ENCODE assay signal across 8 mouse cellular contexts in genomic region chr7:121391225-121391983, GRCm38 (mm10). TPM values are rescaled to one million over a fixed set of nuclear protein-coding genes. Genes with fewer than 3 reads are reported as not detected.
DNase-seq lines count a peak whose midpoint lies in the region; ATAC-seq and TF ChIP-seq lines count a peak whose summit lies in the region.

Hs3st2 (plus strand) TSS chr7:121391859.

- H3K4me1 ChIP-seq in liver, embryonic 14.5 days (replicated peaks; ENCODE audit: control insufficient read depth in 2 of 2, insufficient read depth in 2 of 2, low read length in 1 of 2) = no peaks in the 10 kb centered on the region

- ATAC-seq in liver, embryonic 14.5 days (ENCODE audit: insufficient read depth) = no peak
- no peak for ATAC-seq in activated CD4-positive, CD25-positive, alpha-beta regulatory T cell, adult 4 months

- no peak within 1 kb of the TSS for H3K4me3 ChIP-seq in liver, embryonic 14.5 days (ENCODE audit: insufficient read depth in 1 of 2, low read depth in 2 of 2, low read length in 2 of 2)

- H3K4me2 ChIP-seq in liver, embryonic 14.5 days (ENCODE audit: low read depth) = no peak within 1 kb of the TSS

- DNase-seq in left cerebral cortex, adult 18-20 months (ENCODE audit: low spot score in 2 of 2) = peak; percentile 66 to 74
- no peak for DNase-seq in left cerebral cortex, adult 11 months (ENCODE audit: low spot score)
- DNase-seq in c-Kit-positive CD71-positive TER-119-positive erythroid progenitor cells, embryonic 14.5 days (ENCODE audit: low spot score) = peak; percentile 16
- peak; percentile 52 to 55 for DNase-seq in frontal cortex, postnatal 25 days (ENCODE audit: low spot score in 2 of 2)
- peak; percentile 74 for DNase-seq in kidney, postnatal 10 days
- DNase-seq in liver, embryonic 14.5 days (ENCODE audit: low read depth in 3 of 3, low spot score in 3 of 3) = peak in 2 of 3 experiments; percentile 1 to 3
- peak; percentile 11 for DNase-seq in retina, adult 2 months (ENCODE audit: low read depth, low spot score)

- H3K9ac ChIP-seq in liver, embryonic 14.5 days (replicated peaks) = no peak within 1 kb of the TSS

- peak; percentile 64 for TF ChIP-seq CTCF in liver, embryonic 14.5 days (IDR thresholded peaks at IDR 0.05; ENCODE audit: low read depth)

- 8% methylated on average over 21 of the region's 22 CpGs for WGBS in liver, embryonic 14.5 days (ENCODE audit: insufficient replicate concordance)

- H3K36me3 ChIP-seq in liver, embryonic 14.5 days (replicated peaks; ENCODE audit: control insufficient read depth, insufficient read depth, low read depth) = no peaks in the 10 kb centered on the region

- TF ChIP-seq EP300 in liver, embryonic 14.5 days (IDR thresholded peaks at IDR 0.05; ENCODE audit: low read depth) = no peak

- H3K27me3 ChIP-seq in liver, embryonic 14.5 days (ENCODE audit: control insufficient read depth, insufficient read depth, low read length) = peaks cover 25% of the 10 kb centered on the region

- no peak within 1 kb of the TSS for H3K27ac ChIP-seq in liver, embryonic 14.5 days

- no peaks in the 10 kb centered on the region for H3K9me3 ChIP-seq in liver, embryonic 14.5 days (ENCODE audit: control insufficient read depth, low read length)

RNA-seq across cellular contexts. Expression of gene Hs3st2, which starts in this region (rescaled TPM):
- total RNA-seq in left cerebral cortex, adult 18-20 months (2021) = 10 to 100 TPM; 43.3 to 47.5 TPM
- 0.01 TPM in 1 of 2 replicates, not detected in the other for polyA plus RNA-seq in liver, embryonic 14.5 days (2012; rRNA removed)
- not detected in 2 replicates for polyA plus RNA-seq in liver, embryonic 14.5 days (2014; fragmentation: Nextera tagmentation; extraction: Ambion mirVana)
- not detected for polyA plus RNA-seq in activated CD4-positive, CD25-positive, alpha-beta regulatory T cell, adult 4 months (2017; shearing (Covaris generic))

Comparison
In these comparisons a context has a peak if more than half of its experiments do, and no peak if none do; other contexts are left out.
1. Peak in DNase-seq in liver, embryonic 14.5 days; RNA of the gene not detected or under 1 TPM.